Mouse (Mus musculus) ovary, postnatal 10 days (tissue): ENCODE data around the gene Akap12.

Experiments used
- DNase-seq: peaks from one replicate; pipeline ENCODE4 v3.0.0; 2022; ENCODE audit warnings: low spot score

The Akap12 gene

DNA sequence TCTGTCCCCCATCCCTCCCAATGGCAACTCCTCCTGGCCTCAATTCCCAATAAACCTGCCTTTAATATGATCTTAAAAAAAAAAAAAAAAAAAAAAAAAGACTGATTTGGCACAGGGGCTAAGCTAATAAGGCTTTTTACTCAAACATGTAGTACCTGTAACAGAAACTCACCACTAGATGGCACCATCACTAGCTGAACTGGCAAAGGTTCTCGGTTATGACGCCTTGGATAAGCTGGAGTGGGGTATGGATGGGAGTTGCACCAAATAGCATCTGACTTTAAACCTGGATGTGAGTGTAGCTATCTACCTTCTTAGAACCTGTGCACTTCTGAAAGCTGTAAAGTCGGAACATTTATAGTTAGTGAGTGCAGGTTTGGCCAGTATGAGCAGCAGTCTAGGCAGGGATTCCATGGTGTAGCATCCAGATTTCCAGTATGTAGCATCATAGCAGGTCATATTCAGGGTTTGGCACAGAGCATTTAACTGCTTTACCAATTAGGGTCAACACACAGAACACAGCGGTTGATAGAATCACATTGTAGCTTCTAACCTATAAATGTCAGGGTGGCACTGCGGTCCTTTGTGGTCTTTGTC is 138.8 kb downstream of the Akap12 start:
- no peak for DNase-seq

DNA sequence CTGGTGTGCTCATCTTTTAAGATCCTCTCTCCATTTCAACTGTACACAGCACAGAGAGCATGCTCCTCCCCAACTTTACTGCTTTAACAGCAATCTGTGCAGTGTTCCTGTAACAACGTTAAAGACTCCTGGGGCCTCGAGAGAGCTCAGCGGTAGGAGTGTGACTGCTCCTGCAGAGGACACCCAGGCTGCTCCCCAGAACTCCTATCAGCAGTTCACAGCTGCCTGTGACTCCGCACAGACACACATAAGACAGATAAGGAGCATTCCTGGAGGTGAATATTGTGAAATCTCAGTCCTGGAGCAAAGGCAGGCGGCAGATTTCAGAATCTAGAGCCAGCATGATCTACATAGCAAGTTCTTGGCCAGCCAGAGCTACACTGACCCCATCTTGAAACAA is 139.3 kb downstream of the Akap12 start:
- DNase-seq: no peak

DNA sequence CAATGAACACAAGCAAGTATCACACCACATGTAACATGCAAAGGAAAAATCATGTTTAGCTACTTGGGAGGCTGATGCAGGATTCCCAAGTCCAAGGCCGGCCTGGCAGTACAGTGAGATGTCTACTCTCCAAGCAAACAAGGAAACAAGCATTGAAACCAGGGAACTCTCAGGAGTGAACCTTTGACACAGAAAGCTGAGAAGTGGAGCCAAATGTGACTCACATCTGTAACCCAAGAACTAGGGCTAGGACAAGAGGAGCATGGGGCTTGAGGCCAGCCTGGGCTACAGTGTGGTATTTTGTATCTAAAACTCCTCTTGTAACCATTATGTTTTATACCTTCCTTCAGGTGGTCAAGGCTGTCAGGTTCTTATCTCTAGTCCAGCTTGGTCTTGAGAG is 141.0 kb downstream of the Akap12 start:
- DNase-seq: no peak
